11 mouse cellular contexts compared by ENCODE assay signal in the genomic region with DNA sequence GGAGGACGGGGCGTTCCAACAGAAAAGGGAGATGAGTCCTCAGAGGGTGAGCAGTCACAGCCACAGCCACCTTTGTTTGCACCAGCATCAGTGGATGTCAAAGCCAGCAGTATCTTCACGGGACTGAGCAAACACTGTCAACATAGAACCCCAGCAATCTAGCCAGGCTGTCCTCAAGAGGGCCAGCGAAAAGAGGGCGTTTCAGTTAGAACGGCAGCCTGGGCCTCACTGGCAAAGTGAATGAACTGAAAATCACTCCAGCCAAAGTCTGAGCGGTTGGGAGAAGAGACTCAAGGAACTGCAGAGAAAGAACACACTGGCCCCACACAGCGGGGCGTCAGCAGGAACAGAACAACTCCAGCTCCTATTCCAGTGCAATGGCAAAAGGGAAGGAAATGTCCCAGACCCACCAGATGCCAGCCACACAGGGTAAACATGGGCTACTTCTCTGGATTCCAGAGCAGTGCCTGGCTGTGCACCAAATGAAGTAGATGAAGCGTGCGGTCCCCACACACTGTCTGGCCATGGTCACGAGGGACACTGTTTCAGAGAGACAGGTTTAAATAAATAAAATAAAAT. TPM values are rescaled to one million over a fixed set of nuclear protein-coding genes. Genes with fewer than 3 reads are reported as not detected.
DNase-seq lines count a peak whose midpoint lies in the region; ATAC-seq and TF ChIP-seq lines count a peak whose summit lies in the region.
"Had no signal": no experiment of that assay in that cellular context is flagged by ENCODE, and none has a peak within 500 bp of the region (broad histone marks: within the 10 kb centered on the region; RNA-seq: fewer than 3 reads in every experiment).

No protein-coding gene starts in this region.

- intact Hi-C loops in gastrocnemius, postnatal 14 days (cut with DNase I; ENCODE audit: low total_unique reads), result no loop called here

- no peak for TF ChIP-seq POLR2A in thymus, adult 2 months (IDR thresholded peaks at IDR 0.05; ENCODE audit: control insufficient read depth, extremely low read depth, insufficient read depth, low read length, poor library complexity)

- no peak for TF ChIP-seq CTCF in thymus, adult 2 months (IDR thresholded peaks at IDR 0.05; ENCODE audit: borderline replicate concordance, control insufficient read depth, extremely low read depth, insufficient read depth, low read length, poor library complexity)

- no peaks in the 10 kb centered on the region for H3K27me3 ChIP-seq in thymus, adult 2 months (ENCODE audit: control insufficient read depth, insufficient read depth, low read length)
- no peaks in the 10 kb centered on the region for H3K27me3 ChIP-seq in limb, embryonic 13.5 days

- H3K9me3 ChIP-seq in limb, embryonic 13.5 days, result no peaks in the 10 kb centered on the region

- no peak for ATAC-seq in limb, embryonic 13.5 days (ENCODE audit: low FRiP score, low read depth)

- no peak overlapping the region for H3K4me3 ChIP-seq in thymus, adult 2 months (ENCODE audit: control insufficient read depth, insufficient read depth, low read length)
- no peak overlapping the region for H3K4me3 ChIP-seq in limb, embryonic 13.5 days

- H3K9ac ChIP-seq in limb, embryonic 13.5 days, result 0 out of 2 replicates have a peak overlapping the region, but pooled peaks have one; percentile 25
- H3K9ac ChIP-seq: liver, embryonic 14.5 days had no signal

- WGBS in thymus, adult 2 months, result 69% methylated on average over 11 of the region's 12 CpGs
- 74% methylated on average over 12 of the region's 12 CpGs for WGBS in limb, embryonic 13.5 days

- no peaks in the 10 kb centered on the region for H3K36me3 ChIP-seq in thymus, adult 2 months (ENCODE audit: control insufficient read depth, insufficient read depth, low read length)
- peaks cover 20% of the 10 kb centered on the region for H3K36me3 ChIP-seq in limb, embryonic 13.5 days

- DNase-seq in gastrocnemius, postnatal 14 days, result peak; percentile 31
- no peak for DNase-seq in gastrocnemius, postnatal 4 days (ENCODE audit: low spot score in 2 of 2)
- DNase-seq in thymus, adult 2 months, result no peak
- no peak for DNase-seq in thymus, postnatal 10 days (ENCODE audit: low spot score in 2 of 2)
- DNase-seq in adrenal gland, postnatal 25 days, result no peak
- DNase-seq in adrenal gland, postnatal 14 days, result no peak
- no peak for DNase-seq in kidney, postnatal 10 days
- DNase-seq: adrenal gland, adult 2 months; kidney, adult 2 months had no signal

- H3K27ac ChIP-seq in thymus, adult 2 months (ENCODE audit: control insufficient read depth, insufficient read depth, low read length), result peak overlapping the region; percentile 94
- H3K27ac ChIP-seq in limb, embryonic 13.5 days, result peak overlapping the region; percentile 58
- H3K27ac ChIP-seq: liver, embryonic 14.5 days had no signal

- H3K4me2 ChIP-seq in limb, embryonic 13.5 days (replicated peaks), result no peak overlapping the region

- H3K4me1 ChIP-seq in thymus, adult 2 months (replicated peaks; ENCODE audit: control insufficient read depth, insufficient read depth, low read length), result peaks cover 80% of the 10 kb centered on the region
- peaks cover 64% of the 10 kb centered on the region for H3K4me1 ChIP-seq in limb, embryonic 13.5 days

RNA-seq across cellular contexts. Expression of a gene that starts 55.6 kb away (rescaled TPM):
- total RNA-seq in gastrocnemius, postnatal 14 days (2021), result 1 to 10 TPM in 1 of 2 experiments, under 1 TPM in 1; 0.78 to 1.4 TPM
- under 1 TPM; 0.88 to 0.96 TPM for total RNA-seq in gastrocnemius, postnatal 4 days (2021)
- 48.4 and 50.5 TPM in 2 replicates for polyA plus RNA-seq in thymus, adult 2 months (2012; rRNA removed)
- polyA plus RNA-seq in limb, embryonic 13.5 days (2015; fragmentation: Nextera tagmentation; extraction: Ambion mirVana), result 2.0 and 2.2 TPM in 2 replicates
- 103 and 131 TPM in 2 replicates for total RNA-seq in adrenal gland, postnatal 25 days (2021)
- total RNA-seq in adrenal gland, postnatal 14 days (2021), result 78.8 and 80.8 TPM in 2 replicates

Comparison
In these comparisons a context has a peak if more than half of its experiments do, and no peak if none do; other contexts are left out.
1. RNA of a gene that starts 55.6 kb away (total RNA-seq): 103 to 131 TPM in adrenal gland, postnatal 25 days and 78.8 to 80.8 TPM in adrenal gland, postnatal 14 days; 0.78 to 1.4 TPM in gastrocnemius, postnatal 14 days and 0.88 to 0.96 TPM in gastrocnemius, postnatal 4 days; every median in the first group is over 10 times any median in the second.